ENCODE assay signal across 15 mouse cellular contexts in genomic region chr5:66723626-66724025, GRCm38 (mm10). TPM values are rescaled to one million over a fixed set of nuclear protein-coding genes. Genes with fewer than 3 reads are reported as not detected.
A peak's percentile ranks its signal among the peaks of the same experiment; 100 is the strongest.
DNase-seq lines count a peak whose midpoint lies in the region; ATAC-seq lines count a peak whose summit lies in the region.
"Had no signal": no experiment of that assay in that cellular context is flagged by ENCODE, and none has a peak within 500 bp of the region (broad histone marks: within the 10 kb centered on the region; RNA-seq: fewer than 3 reads in every experiment).

No protein-coding gene starts in this region.

- peaks cover 97% of the 10 kb centered on the region for H3K27me3 ChIP-seq in heart, embryonic 13.5 days (replicated peaks)
- H3K27me3 ChIP-seq in kidney, embryonic 15.5 days, result 0 out of 2 replicates have a peak, but pooled peaks cover 2% of the 10 kb centered on the region
- no peaks in the 10 kb centered on the region for H3K27me3 ChIP-seq in neural tube, embryonic 11.5 days (ENCODE audit: control insufficient read depth, insufficient read depth, low read length)
- H3K27me3 ChIP-seq: megakaryocyte, embryonic 14.5 days had no signal

- H3K4me1 ChIP-seq in heart, embryonic 13.5 days, result peaks cover 13% of the 10 kb centered on the region
- H3K4me1 ChIP-seq in kidney, embryonic 15.5 days, result peaks cover 9% of the 10 kb centered on the region; the same call in 1 of the 2 replicates
- 0 out of 2 replicates have a peak, but pooled peaks cover 3% of the 10 kb centered on the region for H3K4me1 ChIP-seq in neural tube, embryonic 11.5 days (ENCODE audit: control insufficient read depth, insufficient read depth, low read length)
- H3K4me1 ChIP-seq: megakaryocyte, embryonic 14.5 days had no signal

- no peak for ATAC-seq in heart, embryonic 13.5 days (ENCODE audit: extremely low read depth, insufficient number of reproducible peaks, low FRiP score, low TSS enrichment)
- no peak for ATAC-seq in kidney, embryonic 15.5 days (replicated peaks; ENCODE audit: low FRiP score)
- no peak for ATAC-seq in neural tube, embryonic 11.5 days (ENCODE audit: insufficient read depth, low FRiP score, low TSS enrichment)
- ATAC-seq: intestine, embryonic 16.5 days had no signal

- H3K27ac ChIP-seq in heart, embryonic 13.5 days (replicated peaks), result peak overlapping the region; percentile 67
- peak overlapping the region; percentile 20; the same call in 1 of the 2 replicates for H3K27ac ChIP-seq in kidney, embryonic 15.5 days
- H3K27ac ChIP-seq in neural tube, embryonic 11.5 days (ENCODE audit: low read depth, low read length), result peak overlapping the region; percentile 42; the same call in 1 of the 2 replicates

- no peaks in the 10 kb centered on the region for H3K36me3 ChIP-seq in heart, embryonic 13.5 days
- H3K36me3 ChIP-seq in kidney, embryonic 15.5 days, result no peaks in the 10 kb centered on the region
- no peaks in the 10 kb centered on the region for H3K36me3 ChIP-seq in neural tube, embryonic 11.5 days (ENCODE audit: control insufficient read depth, insufficient read depth, low read length)
- H3K36me3 ChIP-seq: forebrain, embryonic 10.5 days had no signal

- no peak for DNase-seq in heart, postnatal 36 days
- DNase-seq in kidney, postnatal 25 days, result no peak
- DNase-seq in neural tube, embryonic 11.5 days (ENCODE audit: low spot score), result no peak
- no peak for DNase-seq in neural tube, embryonic 10.5 days (ENCODE audit: extremely low spot score, low spot score)
- no peak for DNase-seq in spleen, postnatal 10 days (ENCODE audit: low spot score in 2 of 2)
- DNase-seq: cerebellum, postnatal 25 days; kidney, postnatal 36 days; right cerebral cortex, postnatal 14 days; thymus, postnatal 4 days had no signal

- H3K4me3 ChIP-seq in heart, embryonic 13.5 days, result no peak overlapping the region
- H3K4me3 ChIP-seq in kidney, embryonic 15.5 days (replicated peaks), result no peak overlapping the region
- no peak overlapping the region for H3K4me3 ChIP-seq in neural tube, embryonic 11.5 days (ENCODE audit: low read depth, low read length)
- H3K4me3 ChIP-seq: forebrain, embryonic 10.5 days; megakaryocyte, embryonic 14.5 days had no signal

- 68% methylated on average over 3 of the region's 3 CpGs for WGBS in heart, embryonic 13.5 days
- WGBS in kidney, embryonic 15.5 days, result 78% methylated on average over 3 of the region's 3 CpGs
- 93% methylated on average over 3 of the region's 3 CpGs for WGBS in neural tube, embryonic 11.5 days

- no peak overlapping the region for H3K4me2 ChIP-seq in heart, embryonic 13.5 days
- no peak overlapping the region for H3K4me2 ChIP-seq in kidney, embryonic 15.5 days
- no peak overlapping the region for H3K4me2 ChIP-seq in neural tube, embryonic 11.5 days (ENCODE audit: low read depth)

- H3K9me3 ChIP-seq in heart, embryonic 13.5 days, result no peaks in the 10 kb centered on the region
- no peaks in the 10 kb centered on the region for H3K9me3 ChIP-seq in kidney, embryonic 15.5 days (replicated peaks)
- no peaks in the 10 kb centered on the region for H3K9me3 ChIP-seq in neural tube, embryonic 11.5 days (ENCODE audit: control insufficient read depth, low read length)
- H3K9me3 ChIP-seq: forebrain, embryonic 10.5 days had no signal

- intact Hi-C loops in heart, postnatal 36 days (cut with DNase I), result no loop called here

- H3K9ac ChIP-seq in heart, embryonic 13.5 days, result no peak overlapping the region
- H3K9ac ChIP-seq in kidney, embryonic 15.5 days, result no peak overlapping the region
- no peak overlapping the region for H3K9ac ChIP-seq in neural tube, embryonic 11.5 days (ENCODE audit: low read length)

RNA-seq across cellular contexts. Expression of gene Limch1, which starts 22.0 kb away (rescaled TPM):
- 24.6 and 25.1 TPM in 2 replicates for polyA plus RNA-seq in heart, embryonic 13.5 days (2015; fragmentation: Nextera tagmentation; extraction: Ambion mirVana)
- total RNA-seq in heart, postnatal 36 days (2021), result 100 to 1,000 TPM; 238 to 297 TPM
- polyA plus RNA-seq in kidney, embryonic 15.5 days (2015; fragmentation: Nextera tagmentation; extraction: Ambion mirVana), result 35.1 and 39.1 TPM in 2 replicates
- polyA plus RNA-seq in neural tube, embryonic 11.5 days (2014; fragmentation: Nextera tagmentation; extraction: Ambion mirVana), result 83.7 and 96.1 TPM in 2 replicates
- polyA plus RNA-seq: C2C12 had no signal

RNA-seq across cellular contexts. Expression of gene Uchl1, which starts 47.7 kb away (rescaled TPM):
- 124 and 135 TPM in 2 replicates for polyA plus RNA-seq in heart, embryonic 13.5 days (2015; fragmentation: Nextera tagmentation; extraction: Ambion mirVana)
- 1 to 10 TPM; 8.5 to 8.8 TPM for total RNA-seq in heart, postnatal 36 days (2021)
- 67.5 and 94.5 TPM in 2 replicates for polyA plus RNA-seq in kidney, embryonic 15.5 days (2015; fragmentation: Nextera tagmentation; extraction: Ambion mirVana)
- 435 and 490 TPM in 2 replicates for polyA plus RNA-seq in neural tube, embryonic 11.5 days (2014; fragmentation: Nextera tagmentation; extraction: Ambion mirVana)
